Mouse (Mus musculus) E14TG2a.4 (cell line): ENCODE data around the gene Mpz.

ENCODE experiments used
- CTCF ChIP-seq: conservative IDR thresholded peaks from 2 replicates; pipeline ENCODE4 v1.5.1; 2014; ENCODE audit warnings: low read length
- POU5F1 ChIP-seq: IDR thresholded peaks from 2 replicates; pipeline ENCODE4 v1.6.1; 2014; ENCODE audit warnings: low read length, borderline replicate concordance

DNA sequence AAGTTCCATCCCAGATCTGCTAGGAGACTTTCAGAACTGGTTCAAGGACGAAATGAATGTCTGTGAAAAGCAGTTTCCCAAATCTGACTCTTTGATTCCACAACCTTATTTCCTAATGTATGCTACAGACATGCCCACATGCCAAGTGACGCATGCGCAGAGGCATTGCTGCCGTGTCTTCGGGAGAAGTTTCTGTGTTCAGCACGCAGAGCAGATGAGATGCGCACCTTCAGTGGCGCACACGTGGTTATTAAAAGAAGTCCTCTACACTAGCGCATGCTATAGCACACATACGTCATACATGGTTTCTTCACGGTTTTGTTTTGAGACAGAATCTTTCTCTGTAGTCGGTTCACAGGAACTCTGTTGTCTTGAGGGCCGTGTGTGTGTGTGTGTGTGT is 31.1 kb upstream of the Mpz start:
- TF ChIP-seq CTCF (no peak), POU5F1 (no peak)
